Mouse (Mus musculus) midbrain, embryonic 10.5 days (tissue): ENCODE results near the gene Pram1. TPM values are rescaled to one million over a fixed set of nuclear protein-coding genes. Genes with fewer than 3 reads are reported as not detected.

Experiments used
- DNase-seq: peaks from one replicate; pipeline ENCODE4 v3.0.0-alpha.2; 2017; ENCODE audit warnings: low spot score
- H3K27ac ChIP-seq: fragments of 300-500 bp; sonication (generic); replicated peaks from 2 replicates; pipeline ENCODE4 v1.5.1; 2016; ENCODE audit warnings: mild to moderate bottlenecking
- H3K27me3 ChIP-seq: fragments of 300-500 bp; sonication (generic); 2 replicates; pipeline ENCODE4 v1.6.1; 2016; ENCODE audit warnings: low read depth, mild to moderate bottlenecking; ENCODE audit not compliant: poor library complexity, severe bottlenecking
- H3K36me3 ChIP-seq: fragments of 300-500 bp; sonication (generic); 2 replicates; pipeline ENCODE4 v1.6.1; 2016; ENCODE audit warnings: mild to moderate bottlenecking, moderate library complexity
- H3K4me1 ChIP-seq: fragments of 300-500 bp; sonication (generic); 2 replicates; pipeline ENCODE4 v1.6.1; 2016
- H3K4me3 ChIP-seq: fragments of 300-500 bp; sonication (generic); 2 replicates; pipeline ENCODE4 v1.5.1; 2016; ENCODE audit warnings: mild to moderate bottlenecking, moderate library complexity
- H3K9me3 ChIP-seq: fragments of 300-500 bp; sonication (generic); replicated peaks from 2 replicates; pipeline ENCODE4 v1.6.1; 2016; ENCODE audit warnings: mild to moderate bottlenecking
- WGBS: fragments of 180-500 bp; shearing (Covaris S2); methylation state at CpG from one replicate; pipeline ENCODE4 v1.1.7; 2016; 5-methylcytosine and 5-hydroxymethylcytosine counted together
- polyA plus RNA-seq: library from polyadenylated mRNA; unstranded; fragments of >200 nt; fragmentation: Nextera tagmentation; extraction: Ambion mirVana; gene quantifications from 2 replicates; pipeline ENCODE4 v1.2.1, GENCODE M21; 2016

The Pram1 gene
- polyA plus RNA-seq, 1 experiment from 2014 or later: 0.22 TPM

DNA sequence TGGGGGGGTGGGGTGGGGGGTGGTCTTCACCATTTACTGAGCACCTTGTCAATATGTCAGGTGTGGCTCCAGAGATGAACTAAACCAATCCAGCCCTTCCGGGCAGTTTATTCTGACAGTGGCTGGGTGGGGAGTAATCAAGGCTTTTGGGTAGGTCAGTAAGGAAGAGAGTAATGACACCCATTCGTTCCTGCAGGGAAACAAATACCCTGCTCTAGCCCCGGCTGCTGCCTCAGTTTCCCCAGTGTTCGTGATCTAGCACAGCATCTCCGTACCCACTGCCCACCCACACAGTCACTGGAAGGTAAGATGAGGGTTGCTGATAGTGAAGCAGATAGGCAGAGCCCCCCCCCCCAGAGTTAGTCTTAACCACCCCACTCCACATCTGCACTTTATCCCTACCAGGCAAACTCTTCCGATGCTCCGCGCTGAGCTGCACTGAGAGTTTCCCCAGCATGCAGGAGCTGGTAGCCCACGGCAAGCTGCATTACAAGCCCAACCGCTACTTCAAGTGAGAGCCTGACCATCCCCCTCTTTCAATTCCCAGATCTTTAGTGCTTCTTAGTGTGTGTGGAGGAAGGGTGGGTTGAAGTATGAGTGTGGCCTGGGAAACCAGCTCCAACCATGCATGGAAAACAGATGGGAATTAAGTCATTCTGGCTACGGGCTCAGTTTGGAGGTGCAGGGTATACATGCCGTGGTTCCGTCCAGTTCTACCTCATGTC, 7.5 kb upstream of the Pram1 start:
- peak overlapping the region; percentile 98; the same call in 1 of the 2 replicates for H3K27ac ChIP-seq
- no peaks in the 10 kb centered on the region for H3K9me3 ChIP-seq
- peaks cover 26% of the 10 kb centered on the region for H3K4me1 ChIP-seq
- DNase-seq: no peak
- no peaks in the 10 kb centered on the region for H3K27me3 ChIP-seq
- peaks cover 44% of the 10 kb centered on the region for H3K36me3 ChIP-seq
- WGBS: 89% methylated on average over 13 of the region's 13 CpGs
- peak overlapping the region; percentile 77 for H3K4me3 ChIP-seq

DNA sequence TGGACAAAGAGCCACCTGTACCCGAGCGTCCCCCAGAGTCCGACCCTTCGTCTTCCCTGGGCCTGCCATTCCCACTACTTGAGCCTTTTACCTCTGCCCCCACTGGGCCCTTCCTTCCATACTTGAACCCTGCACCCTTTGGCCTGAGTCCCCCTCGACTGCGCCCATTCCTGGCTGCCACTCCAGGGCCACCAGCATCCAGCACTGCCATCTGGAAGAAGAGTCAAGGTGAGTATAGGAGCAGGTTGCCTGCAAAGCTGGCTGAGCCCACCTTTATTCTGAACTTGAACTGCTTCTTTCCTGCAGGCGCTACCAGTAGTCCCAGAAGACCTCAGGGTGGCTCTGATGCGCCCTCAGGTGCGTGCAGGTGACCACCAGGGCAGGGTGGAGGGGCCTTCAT, 6.6 kb upstream of the Pram1 start:
- Histone ChIP-seq H3K4me1 (peaks cover 26% of the 10 kb centered on the region), H3K27me3 (no peaks in the 10 kb centered on the region), H3K27ac (no peak overlapping the region), H3K36me3 (peaks cover 49% of the 10 kb centered on the region), H3K4me3 (no peak overlapping the region), H3K9me3 (no peaks in the 10 kb centered on the region)
- WGBS: 95% methylated on average over 9 of the region's 9 CpGs
- peak; percentile 7 for DNase-seq

DNA sequence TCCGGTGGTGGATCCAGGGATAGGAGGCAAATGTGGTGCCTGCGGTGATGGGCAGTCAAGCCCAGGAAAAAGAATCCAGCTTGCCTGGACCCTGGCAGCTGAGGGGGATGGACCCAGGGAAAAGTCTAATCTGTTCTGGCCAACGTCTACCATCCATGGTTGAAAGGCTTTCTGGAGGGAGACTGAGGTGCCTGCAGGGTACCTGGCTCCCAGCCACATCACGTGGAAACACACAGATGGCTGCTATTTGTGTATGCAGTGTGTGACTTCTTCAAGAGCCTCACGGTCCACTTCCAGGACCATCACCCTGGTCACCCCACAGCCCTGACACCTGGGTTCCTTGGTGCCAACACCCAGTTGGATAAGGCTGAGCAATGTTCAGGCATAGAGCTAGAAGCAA, 6.1 kb upstream of the Pram1 start:
- Histone ChIP-seq H3K36me3 (peaks cover 52% of the 10 kb centered on the region), H3K27me3 (no peaks in the 10 kb centered on the region), H3K4me1 (peaks cover 26% of the 10 kb centered on the region), H3K27ac (no peak overlapping the region), H3K9me3 (no peaks in the 10 kb centered on the region), H3K4me3 (no peak overlapping the region)
- WGBS: 92% methylated on average over 5 of the region's 5 CpGs
- DNase-seq: no peak

DNA sequence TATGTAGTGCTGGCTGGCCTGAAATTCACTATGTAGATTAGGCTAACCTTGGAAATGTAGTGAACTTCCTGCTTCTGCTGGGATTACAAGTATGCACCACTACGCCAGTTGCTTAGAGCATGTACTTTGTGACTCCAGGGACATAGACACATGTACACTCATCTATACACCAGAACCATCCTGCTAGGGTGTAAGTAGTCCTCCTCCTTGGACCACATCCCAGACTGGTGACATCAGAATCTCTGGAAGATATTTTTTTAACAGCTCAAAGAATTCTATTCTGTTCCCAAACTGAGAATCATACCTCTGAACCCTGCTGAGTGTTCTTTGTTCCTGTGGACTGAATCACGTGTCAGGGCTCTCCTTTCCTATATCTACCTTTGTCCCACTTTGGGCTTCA, 818 bp upstream of the Pram1 start:
- H3K9me3 ChIP-seq: no peaks in the 10 kb centered on the region
- 92% methylated on average over 2 of the region's 2 CpGs for WGBS

DNA sequence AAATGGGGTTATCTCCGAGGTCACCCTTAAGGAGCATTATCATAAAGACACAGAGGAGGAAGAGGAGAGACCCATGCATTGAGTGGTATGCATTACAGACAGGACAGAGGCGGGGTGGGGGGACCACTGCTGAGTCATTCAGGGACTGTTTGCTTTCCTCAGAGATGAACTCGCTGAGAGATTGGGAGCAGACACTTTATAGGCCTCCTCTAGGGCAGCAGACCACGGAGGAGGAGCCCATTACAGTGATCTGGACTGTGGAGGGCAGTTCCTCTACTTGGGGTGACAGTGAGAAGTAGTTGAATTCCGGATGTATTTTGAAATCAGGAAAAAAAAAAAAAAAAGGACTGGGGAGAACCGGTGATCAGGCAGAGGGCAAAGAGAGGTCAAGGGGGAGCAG, 1.9 kb downstream of the Pram1 start:
- H3K4me3 ChIP-seq: no peak overlapping the region
- WGBS: 73% methylated on average over 6 of the region's 6 CpGs
- DNase-seq: no peak
- H3K36me3 ChIP-seq: peaks cover 84% of the 10 kb centered on the region
- no peaks in the 10 kb centered on the region for H3K9me3 ChIP-seq
- H3K27ac ChIP-seq: no peak overlapping the region
- H3K4me1 ChIP-seq: no peaks in the 10 kb centered on the region
- H3K27me3 ChIP-seq: no peaks in the 10 kb centered on the region

More for the DNA sequence above, 818 bp upstream of the Pram1 start:
- Histone ChIP-seq H3K27ac (no peak overlapping the region), H3K4me1 (no peaks in the 10 kb centered on the region), H3K27me3 (no peaks in the 10 kb centered on the region), H3K36me3 (peaks cover 78% of the 10 kb centered on the region), H3K4me3 (no peak overlapping the region)
- DNase-seq: no peak

DNA sequence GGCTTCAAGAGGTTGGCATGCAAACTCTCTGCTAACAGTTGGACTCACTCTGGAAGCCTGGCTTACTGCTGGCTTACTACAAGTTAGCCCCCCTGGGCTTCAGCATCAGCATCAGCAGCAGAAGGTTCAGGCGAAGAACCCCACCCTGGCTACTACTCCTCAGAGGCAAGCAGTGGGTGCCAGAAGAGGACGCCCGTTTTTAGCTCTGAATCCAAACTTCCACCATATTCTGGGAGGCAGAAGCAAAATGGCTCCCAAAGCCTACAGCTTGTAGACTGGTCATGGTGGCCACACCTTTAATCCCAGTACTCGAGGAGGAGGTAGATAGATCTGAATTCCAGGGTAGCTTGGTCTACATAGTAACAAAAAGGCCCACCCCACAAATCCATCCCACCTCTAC, 6.2 kb downstream of the Pram1 start:
- 95% methylated on average over 4 of the region's 4 CpGs for WGBS
- DNase-seq: no peak
- H3K36me3 ChIP-seq: peaks cover 93% of the 10 kb centered on the region

DNA sequence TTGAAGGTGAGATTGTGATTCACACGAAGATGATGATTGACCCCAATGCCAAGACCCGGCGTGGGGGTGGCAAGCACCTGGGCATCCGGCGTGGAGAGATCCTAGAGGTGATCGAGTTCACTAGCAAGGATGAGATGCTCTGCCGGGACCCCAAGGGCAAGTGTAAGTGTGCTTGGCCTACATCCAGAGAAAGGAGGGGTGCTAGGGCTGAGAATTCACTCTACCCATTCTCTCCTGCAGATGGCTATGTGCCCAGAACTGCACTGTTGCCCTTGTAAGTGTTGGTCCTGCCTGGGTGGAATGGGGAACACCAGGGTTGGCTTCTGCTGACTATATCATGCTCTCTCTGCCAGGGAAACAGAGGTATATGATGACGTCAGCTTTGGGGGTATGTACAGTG, 7.2 kb downstream of the Pram1 start:
- H3K36me3 ChIP-seq: peaks cover 96% of the 10 kb centered on the region
- H3K9me3 ChIP-seq: no peaks in the 10 kb centered on the region
- DNase-seq: no peak
- no peak overlapping the region for H3K4me3 ChIP-seq
- H3K27me3 ChIP-seq: no peaks in the 10 kb centered on the region
- no peaks in the 10 kb centered on the region for H3K4me1 ChIP-seq
- H3K27ac ChIP-seq: no peak overlapping the region
- WGBS: 96% methylated on average over 8 of the region's 8 CpGs

More for the DNA sequence above, 6.2 kb downstream of the Pram1 start:
- no peak overlapping the region for H3K27ac ChIP-seq
- no peaks in the 10 kb centered on the region for H3K9me3 ChIP-seq
- no peak overlapping the region for H3K4me3 ChIP-seq
- H3K4me1 ChIP-seq: no peaks in the 10 kb centered on the region
- H3K27me3 ChIP-seq: no peaks in the 10 kb centered on the region

DNA sequence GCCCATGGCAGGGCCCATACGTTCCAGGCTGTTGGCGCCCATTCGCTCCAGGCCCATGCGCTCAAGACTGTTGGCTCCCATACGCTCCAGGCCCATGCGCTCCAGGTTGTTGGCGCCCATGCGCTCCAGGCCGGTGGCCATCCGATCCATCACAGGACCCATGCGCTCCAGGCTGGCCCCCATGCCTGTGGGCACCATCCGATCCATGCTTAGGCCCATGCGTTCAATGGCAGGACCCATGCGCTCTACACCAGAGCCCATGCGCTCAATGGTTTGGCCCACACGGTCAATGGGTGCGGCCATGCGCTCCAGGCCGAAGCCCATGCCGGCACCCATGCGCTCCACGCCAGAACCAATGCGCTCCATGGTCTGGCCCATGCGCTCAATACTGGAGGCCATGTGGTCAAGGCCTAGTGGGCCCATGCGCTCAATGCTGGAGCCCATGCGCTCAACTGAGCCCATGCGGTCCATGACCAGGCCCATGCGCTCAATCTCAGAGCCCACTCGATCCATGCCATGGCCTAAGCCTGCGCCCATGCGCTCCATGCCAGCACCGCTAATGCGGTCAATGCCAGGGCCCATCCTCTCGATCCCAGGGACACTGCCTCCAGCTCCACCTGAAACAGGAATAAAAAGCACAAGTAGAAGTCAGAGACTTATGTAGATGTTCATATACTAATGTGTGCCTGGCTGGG, 12.1 kb downstream of the Pram1 start:
- DNase-seq: no peak
- peaks cover 100% of the 10 kb centered on the region for H3K36me3 ChIP-seq
- WGBS: 98% methylated on average over 34 of the region's 34 CpGs

DNA sequence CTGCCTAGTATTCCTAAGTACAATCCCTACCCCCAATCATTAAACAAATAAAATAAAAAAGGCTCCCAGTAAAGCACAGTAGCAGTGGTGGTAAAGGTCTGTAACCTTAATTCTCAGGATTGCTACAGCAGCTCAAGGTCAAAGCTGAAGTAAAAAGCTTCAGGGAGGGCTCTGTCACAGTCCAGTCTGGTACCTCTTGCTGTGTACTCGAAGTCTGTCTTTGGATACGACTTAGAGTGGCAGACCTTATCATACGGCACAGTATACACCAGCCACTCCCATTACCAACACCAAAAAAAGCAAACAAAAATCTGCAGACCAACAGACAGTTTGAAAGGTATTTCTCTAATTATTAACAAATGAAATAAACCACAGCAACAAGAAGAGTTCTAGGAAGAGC, 29.0 kb downstream of the Pram1 start:
- no peaks in the 10 kb centered on the region for H3K27me3 ChIP-seq
- H3K4me1 ChIP-seq: no peaks in the 10 kb centered on the region
- H3K27ac ChIP-seq: no peak overlapping the region
- no peak for DNase-seq
- no peaks in the 10 kb centered on the region for H3K9me3 ChIP-seq
- 88% methylated on average over 3 of the region's 3 CpGs for WGBS
- no peak overlapping the region for H3K4me3 ChIP-seq
- H3K36me3 ChIP-seq: peaks cover 80% of the 10 kb centered on the region

More for the DNA sequence above, 12.1 kb downstream of the Pram1 start:
- Histone ChIP-seq H3K27me3 (no peaks in the 10 kb centered on the region), H3K27ac (no peak overlapping the region), H3K4me1 (no peaks in the 10 kb centered on the region), H3K9me3 (no peaks in the 10 kb centered on the region), H3K4me3 (no peak overlapping the region)

DNA sequence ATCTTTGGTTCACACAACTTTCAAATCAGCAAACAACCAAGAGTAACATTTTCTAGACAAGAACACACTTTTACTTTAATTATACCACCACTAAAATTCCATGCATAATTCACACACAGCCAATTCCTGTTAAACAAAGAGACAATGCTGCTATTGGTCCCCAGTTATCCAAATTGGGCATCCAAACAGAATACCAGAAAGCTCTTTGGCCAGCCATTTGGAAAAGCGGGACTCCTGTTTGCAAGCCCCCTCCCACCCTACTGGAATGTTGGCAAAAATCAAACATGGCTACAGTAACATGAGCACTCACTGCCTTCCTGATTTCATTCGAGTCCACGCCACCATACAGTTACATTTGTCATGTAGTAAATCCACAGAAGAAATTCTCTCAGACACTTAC, 31.8 kb downstream of the Pram1 start:
- H3K9me3 ChIP-seq: no peaks in the 10 kb centered on the region
- H3K4me1 ChIP-seq: no peaks in the 10 kb centered on the region
- DNase-seq: no peak
- H3K27me3 ChIP-seq: no peaks in the 10 kb centered on the region
- H3K36me3 ChIP-seq: peaks cover 68% of the 10 kb centered on the region
- H3K4me3 ChIP-seq: no peak overlapping the region
- 98% methylated on average over 3 of the region's 3 CpGs for WGBS
- no peak overlapping the region for H3K27ac ChIP-seq

DNA sequence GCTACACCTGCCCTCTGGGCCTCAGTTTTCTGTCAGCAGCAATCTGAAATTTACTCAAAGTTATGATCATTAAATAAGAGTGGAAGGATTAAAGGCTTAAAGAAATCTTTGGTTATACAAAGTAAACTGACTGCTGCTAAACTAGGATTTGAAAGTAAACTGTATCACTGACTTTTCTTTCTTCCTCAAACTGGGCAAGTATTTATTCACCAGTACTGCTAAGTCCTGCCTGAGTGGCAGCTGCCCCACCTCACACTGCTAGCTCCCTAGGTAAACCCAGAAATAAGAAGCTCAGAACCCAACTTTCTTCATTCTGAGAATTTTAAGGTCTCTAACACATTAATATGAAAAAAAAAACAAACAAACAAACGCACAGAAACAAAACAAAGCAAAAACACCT, 36.0 kb downstream of the Pram1 start:
- Histone ChIP-seq H3K9me3 (no peaks in the 10 kb centered on the region), H3K27me3 (no peaks in the 10 kb centered on the region), H3K4me1 (peaks cover 6% of the 10 kb centered on the region; the same call in 1 of the 2 replicates), H3K27ac (no peak overlapping the region), H3K36me3 (peaks cover 59% of the 10 kb centered on the region), H3K4me3 (no peak overlapping the region)
- no peak for DNase-seq
- 83% methylated on average over 1 of the region's 1 CpGs for WGBS

DNA sequence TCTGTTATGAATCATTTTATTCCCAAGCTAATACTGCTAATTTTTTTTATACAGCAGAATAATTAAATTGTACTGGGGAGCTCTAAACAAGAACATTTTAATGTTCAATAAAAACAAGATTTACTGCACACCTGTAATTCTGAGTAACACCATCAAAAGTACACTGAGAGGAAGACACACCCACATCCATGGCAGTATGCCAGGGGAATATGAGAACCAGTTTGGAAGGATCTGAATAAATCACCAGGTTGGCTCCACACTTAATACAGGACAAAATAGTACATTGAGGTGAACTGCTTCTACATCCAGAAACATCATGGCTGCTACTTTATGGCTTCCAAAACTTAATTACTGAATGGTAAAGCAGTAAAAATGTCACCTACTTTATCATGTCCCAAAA, 37.6 kb downstream of the Pram1 start:
- Histone ChIP-seq H3K36me3 (peaks cover 53% of the 10 kb centered on the region), H3K27me3 (no peaks in the 10 kb centered on the region), H3K27ac (no peak overlapping the region), H3K4me3 (no peak overlapping the region), H3K9me3 (no peaks in the 10 kb centered on the region), H3K4me1 (peaks cover 6% of the 10 kb centered on the region; the same call in 1 of the 2 replicates)
- DNase-seq: no peak

DNA sequence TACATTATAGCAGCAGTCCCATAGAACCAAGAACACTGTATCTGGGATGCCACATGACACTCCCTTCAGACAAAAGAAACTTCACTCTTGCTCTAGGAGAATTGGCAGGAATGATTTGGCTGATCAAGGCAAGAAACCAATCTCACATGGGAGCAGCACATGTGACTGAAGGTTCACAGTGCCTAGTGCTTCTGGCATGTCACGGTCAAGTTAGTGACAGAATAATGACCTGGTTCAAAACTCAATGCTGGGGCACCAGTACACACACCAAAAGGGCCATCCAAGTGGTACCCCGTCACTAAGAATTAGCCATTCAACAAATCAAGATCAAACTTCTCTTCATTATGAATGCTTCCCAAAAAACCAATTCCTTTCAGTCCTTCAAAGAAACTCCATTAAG, 38.2 kb downstream of the Pram1 start:
- no peak for DNase-seq

More for the DNA sequence above, 38.2 kb downstream of the Pram1 start:
- Histone ChIP-seq H3K27me3 (no peaks in the 10 kb centered on the region), H3K27ac (no peak overlapping the region), H3K9me3 (no peaks in the 10 kb centered on the region), H3K36me3 (peaks cover 53% of the 10 kb centered on the region), H3K4me3 (no peak overlapping the region), H3K4me1 (peaks cover 6% of the 10 kb centered on the region; the same call in 1 of the 2 replicates)
- 94% methylated on average over 2 of the region's 2 CpGs for WGBS
